Mouse (Mus musculus): ENCODE data around the gene Gm128.

Gm128 gene

GRCm38 (mm10) chr3:95269789-95270188 is 28.4 kb upstream of the Gm128 start:
- DNase-seq (ENCODE audit: low read depth, low spot score) = peak; percentile 81

DNA sequence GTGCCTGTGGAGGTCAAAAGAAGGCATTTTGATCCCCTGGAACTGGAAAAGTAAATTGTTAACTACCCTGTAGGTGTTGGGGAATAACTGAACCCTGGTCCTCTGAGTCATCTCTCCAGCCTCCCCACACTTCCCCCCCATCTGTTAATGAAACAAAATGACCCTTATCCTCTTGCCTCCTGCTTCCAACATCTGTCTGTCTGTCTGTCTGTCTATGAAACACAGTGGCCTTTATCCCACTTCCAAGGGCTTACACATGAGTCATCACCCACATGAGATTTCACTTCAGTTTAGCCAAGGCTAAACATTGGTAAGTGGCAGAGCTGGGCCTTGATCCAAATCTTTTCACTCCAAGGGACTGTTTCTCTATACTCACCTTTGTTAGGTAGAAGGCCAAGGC is 26.5 kb upstream of the Gm128 start:
- DNase-seq (ENCODE audit: low read depth, low spot score) = no peak

DNA sequence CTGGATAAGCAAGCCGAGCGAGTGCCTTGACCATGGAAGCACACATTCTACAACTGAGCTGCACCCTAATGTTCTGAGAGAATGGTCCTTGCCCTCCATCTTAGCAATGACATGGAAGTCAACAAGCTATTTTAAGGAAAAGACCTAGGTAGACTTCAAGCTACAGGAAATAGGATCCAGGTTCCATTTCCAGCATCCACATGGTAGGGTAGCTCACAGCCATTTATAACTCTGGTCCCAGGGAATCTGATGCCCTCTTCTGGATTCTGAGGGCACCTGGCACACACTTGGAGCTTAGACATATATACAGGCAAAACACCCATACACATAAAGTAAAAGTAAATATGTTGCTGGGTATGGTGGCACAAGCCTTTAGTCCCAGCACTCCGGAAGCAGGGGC is 24.7 kb upstream of the Gm128 start:
- no peak for DNase-seq (ENCODE audit: low read depth, low spot score)

GRCm38 (mm10) chr3:95264724-95265123 is 23.3 kb upstream of the Gm128 start:
- peak; percentile 69 for DNase-seq (ENCODE audit: low read depth, low spot score)

- peak; percentile 64 for DNase-seq (ENCODE audit: low read depth, low spot score)
These were observed 21.8 kb upstream of the Gm128 start for GRCm38 (mm10) chr3:95263089-95263739.

DNA sequence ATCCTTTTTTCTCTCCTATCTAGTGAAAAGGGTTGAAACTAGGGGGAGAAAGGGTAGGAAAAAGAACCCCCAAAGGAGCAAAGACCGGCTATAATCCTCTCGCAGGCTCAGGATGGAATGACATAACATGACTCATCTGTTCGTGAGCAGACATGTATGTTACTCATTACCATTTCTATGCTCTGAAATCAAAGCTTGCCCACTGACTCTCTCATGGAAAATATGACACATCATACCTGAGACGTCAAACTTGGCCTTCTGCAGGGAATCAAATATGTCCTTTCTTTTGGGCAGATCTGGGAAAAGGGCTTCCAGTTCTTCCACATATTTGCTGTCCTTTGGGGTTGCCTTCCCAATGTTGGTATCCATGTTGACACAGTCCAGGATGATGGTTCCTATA is 20.6 kb upstream of the Gm128 start:
- DNase-seq (ENCODE audit: low read depth, low spot score) = no peak

GRCm38 (mm10) chr3:95256931-95257330 is 15.5 kb upstream of the Gm128 start:
- DNase-seq (ENCODE audit: low read depth, low spot score) = no peak

- DNase-seq (ENCODE audit: low read depth, low spot score) = no peak
These were observed 9.5 kb upstream of the Gm128 start, which contains the start of gene Bnipl for GRCm38 (mm10) chr3:95250783-95251424. Gene Bnipl, minus strand, starts transcription at chr3:95251193.

DNA sequence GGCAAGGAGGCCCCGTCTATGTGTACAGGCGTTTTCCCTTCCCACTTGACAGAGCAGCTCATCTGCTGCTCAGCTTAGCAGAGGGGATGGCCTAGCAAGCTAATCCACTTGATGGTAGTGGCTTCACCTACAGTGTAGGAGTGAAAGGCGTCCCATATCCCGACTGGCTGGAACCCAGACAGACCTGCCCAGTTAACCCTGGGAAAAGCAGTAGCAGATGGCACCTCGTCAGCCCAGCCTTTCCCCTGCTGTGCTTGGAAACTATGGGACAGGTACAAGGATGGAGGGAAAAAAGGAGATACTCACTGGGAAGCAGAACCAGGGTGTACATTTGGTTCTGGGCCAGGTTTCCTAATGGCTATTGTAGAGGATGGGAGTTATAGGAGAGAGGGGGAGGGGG is 9.0 kb upstream of the Gm128 start:
- peak; percentile 91 for DNase-seq (ENCODE audit: low read depth, low spot score)

DNA sequence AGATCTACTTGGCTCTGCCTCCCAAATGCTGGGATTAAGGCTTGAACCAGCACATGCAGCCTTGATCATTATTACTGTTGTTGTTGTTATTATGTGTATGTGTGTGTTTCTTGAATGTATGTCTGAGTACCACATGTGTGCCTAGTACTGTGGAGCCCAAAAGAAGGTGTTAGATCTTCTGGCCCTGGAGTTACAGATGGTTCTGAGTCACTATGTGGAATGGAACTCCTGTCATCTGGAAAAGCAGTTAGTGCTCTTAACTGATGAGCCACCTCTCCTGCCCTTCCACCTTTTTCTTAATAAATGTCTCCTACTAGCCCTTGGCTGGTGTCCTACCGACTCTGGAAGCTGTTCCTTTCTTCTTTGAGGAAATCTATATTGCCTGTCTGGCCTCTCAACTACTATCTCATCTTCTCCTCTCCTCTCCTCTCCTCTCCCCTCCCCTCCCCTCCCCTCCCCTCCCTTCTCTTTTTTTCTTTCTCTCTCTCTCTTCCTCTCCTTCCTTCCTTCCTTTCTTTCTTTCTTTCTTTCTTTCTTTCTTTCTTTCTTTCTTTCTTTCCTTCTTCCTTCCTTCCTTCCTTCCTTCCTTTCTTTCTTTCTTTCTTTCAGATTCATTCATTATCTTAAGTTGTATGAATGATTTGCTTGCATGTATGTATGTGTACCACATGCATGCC is 6.4 kb upstream of the Gm128 start:
- DNase-seq (ENCODE audit: low read depth, low spot score) = no peak

DNA sequence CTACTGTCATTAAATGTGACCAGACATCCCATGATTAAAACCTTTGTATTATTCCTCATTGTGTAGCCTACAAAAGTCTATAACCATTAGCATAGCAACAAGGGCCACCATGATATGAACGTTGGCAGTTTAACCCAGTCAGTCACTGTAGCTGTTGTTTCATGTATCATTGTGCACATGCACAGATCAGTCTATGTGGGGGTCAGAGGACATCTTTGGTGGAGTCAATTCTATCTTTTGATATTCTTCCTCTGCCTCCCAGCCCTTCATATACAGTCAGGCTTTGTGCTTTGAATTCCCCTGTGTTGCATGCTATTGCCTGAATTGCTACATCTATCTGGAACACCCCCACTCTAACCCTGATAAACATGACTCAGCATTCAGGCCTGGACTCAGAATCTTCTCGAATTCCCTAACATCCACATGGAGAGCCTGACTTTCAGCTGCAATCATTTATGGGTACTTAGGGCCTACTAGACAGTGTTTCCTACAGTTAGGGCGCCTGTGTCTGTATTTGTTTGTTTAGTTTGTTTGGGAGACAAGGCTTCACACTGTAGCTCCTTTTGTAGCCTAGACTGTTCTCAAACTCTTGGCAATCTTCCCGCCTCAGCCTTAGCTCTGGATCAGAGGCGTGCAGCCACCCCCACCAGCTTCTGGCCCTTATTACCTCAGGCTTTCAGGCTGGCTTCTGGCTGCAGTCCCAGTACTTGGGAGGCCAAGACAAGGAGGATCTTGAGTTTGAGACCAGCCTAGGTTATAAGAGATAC is 5.2 kb upstream of the Gm128 start:
- DNase-seq (ENCODE audit: low read depth, low spot score) = peak; percentile 85

DNA sequence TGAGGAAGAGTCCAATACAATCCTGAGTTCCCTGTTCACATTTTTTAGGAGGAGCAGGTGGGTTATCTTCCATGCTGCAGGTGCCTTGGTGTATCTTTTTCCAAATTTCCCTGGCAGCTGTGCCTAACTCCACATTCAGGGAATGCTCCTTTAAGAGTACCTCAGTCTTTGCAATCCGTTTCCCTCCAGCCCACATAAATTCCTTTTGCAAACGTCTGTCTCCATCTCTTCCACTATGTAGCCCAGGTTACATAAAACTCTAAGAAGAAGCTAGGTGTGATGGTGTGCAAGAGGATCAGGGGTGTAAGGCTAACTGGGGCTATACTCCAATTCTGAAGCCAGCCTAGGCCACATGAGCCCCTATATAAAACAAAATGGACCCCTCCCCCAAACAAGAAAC is 1.7 kb upstream of the Gm128 start:
- peak; percentile 64 for DNase-seq (ENCODE audit: low read depth, low spot score)

GRCm38 (mm10) chr3:95240900-95241299 is 498 bp downstream of the Gm128 start:
- no peak for DNase-seq (ENCODE audit: low read depth, low spot score)

DNA sequence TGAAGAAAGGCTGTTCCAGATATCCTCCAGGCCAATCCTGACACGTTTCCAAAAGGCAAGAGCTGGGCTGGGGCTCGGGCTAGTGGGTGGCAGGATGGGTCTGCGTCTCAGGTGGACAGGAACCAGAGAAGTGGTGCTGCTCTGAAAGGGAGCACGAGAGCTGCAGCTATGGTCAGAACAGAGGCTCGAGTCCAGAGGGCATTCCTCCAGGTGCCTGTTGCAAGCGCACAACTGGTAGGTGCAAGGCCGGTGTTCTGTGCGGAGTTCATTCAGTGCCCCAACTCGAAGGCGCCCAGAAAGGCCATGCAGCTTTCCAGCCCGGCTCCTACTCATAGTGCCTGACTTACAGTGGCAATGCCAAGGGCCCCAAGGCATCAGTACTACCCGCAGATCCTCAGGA is 1.4 kb downstream of the Gm128 start:
- DNase-seq (ENCODE audit: low read depth, low spot score) = no peak

GRCm38 (mm10) chr3:95239022-95239421 is 2.4 kb downstream of the Gm128 start:
- no peak for DNase-seq (ENCODE audit: low read depth, low spot score)

DNA sequence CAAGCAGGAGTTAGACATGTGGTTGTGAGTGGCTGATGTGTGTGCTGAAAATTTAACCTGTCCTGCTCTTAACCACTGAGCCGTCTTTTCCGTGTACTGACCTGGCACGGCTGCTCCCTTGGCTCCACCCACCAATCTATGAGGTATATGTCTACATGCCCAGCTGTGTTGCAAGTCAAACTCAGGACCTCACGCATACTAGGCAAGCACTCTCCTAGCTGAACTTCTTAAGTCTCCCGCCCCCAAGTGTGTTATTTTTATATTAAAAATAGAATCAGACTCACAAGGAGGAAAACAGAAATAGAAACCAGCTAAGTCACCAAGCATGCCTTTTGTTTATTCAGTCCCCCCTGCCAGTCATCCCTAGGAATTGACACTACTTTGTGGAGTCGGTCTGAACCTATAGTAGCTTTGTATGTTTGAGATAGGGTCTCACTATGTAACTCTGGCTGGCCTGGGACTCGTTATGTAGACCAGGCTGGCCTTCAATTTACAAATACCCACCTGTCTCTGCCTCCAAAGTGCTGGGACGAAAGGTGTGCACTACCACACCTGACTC is 3.8 kb downstream of the Gm128 start:
- DNase-seq (ENCODE audit: low read depth, low spot score) = peak; percentile 37

DNA sequence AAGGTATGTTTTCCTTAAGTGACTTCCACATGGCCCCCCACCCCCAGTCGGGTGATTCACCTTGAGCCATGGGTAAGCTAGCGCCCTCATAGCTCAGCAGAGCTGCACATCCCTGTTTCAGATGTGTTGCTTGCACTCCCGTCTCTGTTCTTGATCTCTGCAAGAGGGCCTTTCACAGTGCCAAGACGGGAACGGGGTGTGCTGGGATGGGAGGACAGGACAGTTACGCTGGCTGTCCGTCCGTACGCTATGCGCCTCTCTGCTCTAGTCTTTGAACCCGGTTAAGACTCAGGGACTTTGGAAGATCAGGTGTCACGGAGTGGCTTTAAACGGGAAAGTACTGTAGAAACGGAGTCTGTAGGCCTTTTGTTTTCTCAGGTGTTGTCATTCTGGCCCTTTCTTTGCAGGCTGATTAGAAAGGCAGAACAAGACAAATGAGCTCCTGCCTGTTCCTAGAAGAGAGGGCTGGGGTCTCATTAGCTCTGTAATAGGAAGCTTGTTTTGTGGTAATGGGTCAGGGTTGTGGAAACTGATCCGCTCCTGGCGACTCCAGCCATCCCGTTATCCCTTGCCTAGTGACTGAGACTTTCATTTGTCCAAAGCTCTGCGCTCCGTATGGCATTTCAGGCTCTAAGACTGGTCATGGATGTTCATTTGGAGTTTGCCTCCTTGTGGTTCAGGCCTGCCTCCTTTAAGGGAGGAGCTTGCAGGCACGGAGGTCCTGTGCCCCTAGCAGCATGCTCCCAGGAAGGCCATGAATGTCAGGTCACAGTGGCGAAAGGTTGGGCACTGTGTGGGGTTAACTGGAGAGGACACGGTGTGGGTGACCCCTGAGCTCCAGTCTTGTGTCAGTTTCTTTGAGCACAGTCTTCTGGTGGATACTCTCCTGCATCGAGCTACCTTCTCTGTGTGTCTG is 5.8 kb downstream of the Gm128 start:
- DNase-seq (ENCODE audit: low read depth, low spot score) = no peak

DNA sequence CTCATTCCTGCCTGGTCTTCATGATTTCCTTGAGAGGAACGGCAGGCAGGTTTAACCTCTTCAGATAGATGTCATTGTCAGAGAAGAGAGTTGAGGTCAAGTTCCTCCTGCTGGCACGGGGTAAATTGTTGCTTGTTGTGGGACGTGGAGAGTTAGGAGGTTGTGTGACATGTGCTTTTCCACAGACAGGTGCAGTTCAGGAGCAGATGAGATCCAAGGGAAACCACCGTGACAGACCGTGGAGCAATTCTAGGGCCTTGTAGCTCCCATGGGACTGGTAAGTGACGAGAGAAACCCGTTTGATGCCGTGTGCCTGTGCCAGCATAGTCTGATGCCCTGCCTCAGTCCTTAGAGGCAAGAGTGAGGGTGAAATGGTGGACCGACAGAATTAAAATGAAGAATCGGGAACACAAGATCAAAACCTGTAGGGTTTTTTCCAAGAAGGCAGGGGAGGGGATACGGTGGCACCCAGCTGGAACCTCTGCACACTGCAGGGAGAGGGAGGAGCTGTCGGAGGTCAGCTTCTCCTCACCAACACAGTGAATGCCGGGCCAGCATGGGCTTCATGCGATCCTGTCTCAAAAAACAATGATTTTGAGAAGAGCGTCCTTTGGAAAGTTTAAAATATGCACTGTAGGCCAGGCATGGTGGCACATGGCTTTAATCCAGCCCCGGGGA is 8.0 kb downstream of the Gm128 start:
- DNase-seq (ENCODE audit: low read depth, low spot score) = no peak

DNA sequence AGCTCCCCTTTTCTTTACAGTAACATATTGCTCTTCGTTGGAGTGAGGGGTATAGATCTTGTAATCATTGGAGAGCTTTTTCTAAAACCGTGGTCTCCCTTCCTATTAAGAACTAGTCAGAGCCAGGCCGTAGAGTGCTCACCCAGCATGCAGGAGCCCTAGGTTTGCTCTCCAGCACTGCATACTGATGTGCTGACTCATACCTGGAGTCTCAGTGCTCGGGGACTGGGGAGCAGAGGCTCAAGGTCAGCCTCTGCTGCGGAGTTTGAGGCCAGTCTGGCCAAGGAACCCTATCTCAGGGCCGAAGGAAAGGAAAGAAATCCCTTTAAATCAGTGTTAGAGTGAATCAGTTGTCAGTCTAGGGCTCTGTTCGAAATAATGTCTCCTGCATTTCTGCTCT is 8.6 kb downstream of the Gm128 start:
- peak; percentile 34 for DNase-seq (ENCODE audit: low read depth, low spot score)

Data from brain, adult 2 months (tissue).